ENCODE assay signal across 7 mouse cellular contexts in the genomic region with DNA sequence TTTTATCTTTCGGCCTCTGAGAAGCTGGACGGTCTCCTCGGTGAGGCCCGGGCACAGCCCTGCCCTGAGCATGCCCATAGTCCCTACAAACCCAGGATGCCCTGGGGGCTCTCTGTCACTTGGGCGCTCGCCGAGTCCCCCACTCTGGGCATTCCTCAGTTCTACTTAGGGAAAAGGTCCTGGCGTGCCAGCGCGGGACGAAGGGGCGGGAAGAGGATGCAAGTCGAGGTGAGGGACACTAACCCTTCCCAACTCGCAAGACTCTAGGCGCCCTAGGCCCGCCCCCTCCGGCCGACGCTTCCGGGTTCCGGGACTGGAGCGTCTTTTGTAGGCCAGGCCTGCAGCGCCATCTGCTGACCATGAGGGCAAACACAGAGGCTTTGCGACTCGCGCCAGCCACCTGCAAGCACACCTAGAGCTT. TPM values are rescaled to one million over a fixed set of nuclear protein-coding genes. Genes with fewer than 3 reads are reported as not detected.
A peak's percentile ranks its signal among the peaks of the same experiment; 100 is the strongest.
DNase-seq lines count a peak whose midpoint lies in the region; ATAC-seq lines count a peak whose summit lies in the region.

A gene (minus strand): TSS at position 273 of the 421 bp plus-strand sequence.

- WGBS in intestine, embryonic 16.5 days = under 1% methylated on average over 26 of the region's 26 CpGs
- WGBS in midbrain, embryonic 11.5 days = under 1% methylated on average over 26 of the region's 26 CpGs

- peak within 1 kb of the TSS; percentile 89 for H3K4me2 ChIP-seq in intestine, embryonic 16.5 days (ENCODE audit: low read depth, low read length)
- H3K4me2 ChIP-seq in midbrain, embryonic 11.5 days = peak within 1 kb of the TSS; percentile 74

- DNase-seq in adrenal gland, adult 2 months = peak; percentile 95
- DNase-seq in embryo, embryonic 11.5 days (ENCODE audit: low read depth, low spot score) = peak; percentile 91
- DNase-seq in gastrocnemius, postnatal 4 days (ENCODE audit: low spot score in 2 of 2) = peak; percentile 85 to 95
- DNase-seq in left cerebral cortex, postnatal 36 days (ENCODE audit: low spot score in 2 of 2) = peak; percentile 90 to 91
- peak; percentile 99 for DNase-seq in midbrain, embryonic 11.5 days (ENCODE audit: low spot score, missing footprints)
- peak; percentile 88 for DNase-seq in skeletal muscle tissue, adult 2 months (ENCODE audit: low read depth, low spot score)

- peak within 1 kb of the TSS; percentile 67 for H3K4me3 ChIP-seq in intestine, embryonic 16.5 days (ENCODE audit: low read length)
- peak within 1 kb of the TSS; percentile 62 for H3K4me3 ChIP-seq in midbrain, embryonic 11.5 days (ENCODE audit: low read depth, low read length)

- H3K36me3 ChIP-seq in intestine, embryonic 16.5 days (ENCODE audit: control insufficient read depth, insufficient read depth, low read length) = no peaks in the 10 kb centered on the region
- H3K36me3 ChIP-seq in midbrain, embryonic 11.5 days (ENCODE audit: control insufficient read depth, insufficient read depth, low read length) = no peaks in the 10 kb centered on the region

- peak; percentile 96 for ATAC-seq in intestine, embryonic 16.5 days
- ATAC-seq in midbrain, embryonic 11.5 days (ENCODE audit: low FRiP score) = peak; percentile 93

- no peaks in the 10 kb centered on the region for H3K9me3 ChIP-seq in intestine, embryonic 16.5 days (ENCODE audit: control insufficient read depth, low read length)
- no peaks in the 10 kb centered on the region for H3K9me3 ChIP-seq in midbrain, embryonic 11.5 days (ENCODE audit: control insufficient read depth, low read length)

- peaks cover 5% of the 10 kb centered on the region; the same call in 1 of the 2 replicates for H3K27me3 ChIP-seq in intestine, embryonic 16.5 days (replicated peaks; ENCODE audit: control insufficient read depth, insufficient read depth, low read length)
- no peaks in the 10 kb centered on the region for H3K27me3 ChIP-seq in midbrain, embryonic 11.5 days (ENCODE audit: control insufficient read depth, insufficient read depth, low read length)

- H3K27ac ChIP-seq in intestine, embryonic 16.5 days (ENCODE audit: low read length) = peak within 1 kb of the TSS; percentile 64
- H3K27ac ChIP-seq in midbrain, embryonic 11.5 days (ENCODE audit: low read depth, low read length) = peak within 1 kb of the TSS; percentile 25; the same call in 1 of the 2 replicates

- H3K4me1 ChIP-seq in intestine, embryonic 16.5 days (ENCODE audit: control insufficient read depth, insufficient read depth, low read length) = peaks cover 14% of the 10 kb centered on the region; the same call in 1 of the 2 replicates
- H3K4me1 ChIP-seq in midbrain, embryonic 11.5 days (ENCODE audit: control insufficient read depth, insufficient read depth, low read length) = peaks cover 11% of the 10 kb centered on the region

- intact Hi-C loops in left cerebral cortex, postnatal 36 days (cut with DNase I) = loop anchor here (2.0 to 5.0 kb wide), 4 partner anchors 278 to 894 kb away; a partner anchor contains a TSS

- H3K9ac ChIP-seq in intestine, embryonic 16.5 days (ENCODE audit: low read depth, low read length) = peak within 1 kb of the TSS; percentile 86
- H3K9ac ChIP-seq in midbrain, embryonic 11.5 days (ENCODE audit: low read length) = peak within 1 kb of the TSS; percentile 84

RNA-seq across cellular contexts. Expression of the gene that starts here (rescaled TPM):
- 10 to 100 TPM in 1 of 2 experiments, 1 to 10 TPM in 1; 9.3 to 16.7 TPM for total RNA-seq in adrenal gland, adult 2 months (2021)
- 8.8 and 9.4 TPM in 2 replicates for polyA plus RNA-seq in adrenal gland, adult 2 months (2012; rRNA removed)
- 10 to 100 TPM in 1 of 2 experiments, 1 to 10 TPM in 1; 9.6 to 10.4 TPM for total RNA-seq in gastrocnemius, postnatal 4 days (2021)
- polyA plus RNA-seq in intestine, embryonic 16.5 days (2015; fragmentation: Nextera tagmentation; extraction: Ambion mirVana) = 13.9 and 15.0 TPM in 2 replicates
- total RNA-seq in left cerebral cortex, postnatal 36 days (2021) = 10 to 100 TPM; 18.0 to 21.0 TPM
- 13.7 and 17.4 TPM in 2 replicates for polyA plus RNA-seq in midbrain, embryonic 11.5 days (2014; fragmentation: Nextera tagmentation; extraction: Ambion mirVana)

Comparison
In these comparisons a context has a peak if more than half of its experiments do, and no peak if none do; other contexts are left out.
1. Peak in every context shown above with its lines: DNase-seq, ATAC-seq, H3K4me3 ChIP-seq and H3K27ac ChIP-seq.